Mouse (Mus musculus): ENCODE data around the gene Dnah10.

- TF ChIP-seq CTCF (IDR thresholded peaks at IDR 0.05; ENCODE audit: borderline replicate concordance, insufficient read depth, low read length) (no peak), POLR2A (IDR thresholded peaks at IDR 0.05; ENCODE audit: low read depth, low read length) (no peak)
Measured at GRCm38 (mm10) chr5:124761011-124761410, 36.1 kb downstream of the Dnah10 start.
